Mouse (Mus musculus) activated CD4-positive, CD25-positive, alpha-beta regulatory T cell, adult 4 months (primary cell): Measurements from ENCODE around the gene Dennd5a. TPM values are rescaled to one million over a fixed set of nuclear protein-coding genes. Genes with fewer than 3 reads are reported as not detected.

Experiments used
- ATAC-seq: one replicate; pipeline ENCODE4 v1.8.0; 2017
- polyA plus RNA-seq, 2 experiments: library from polyadenylated mRNA; unstranded; fragments of 100-300 nt; shearing (Covaris generic); gene quantifications; one replicate each; pipeline ENCODE4 v1.2.1; 2017

Dennd5a gene
- polyA plus RNA-seq, 2 experiments from 2014 or later, result 29.7 to 34.8 TPM

- no peak for ATAC-seq
Observed at GRCm38 (mm10) chr7:109879158-109879557, 81.1 kb downstream of the Dennd5a start.

GRCm38 (mm10) chr7:109876085-109876484 lies 84.2 kb downstream of the Dennd5a start:
- no peak for ATAC-seq

- no peak for ATAC-seq
Observed at GRCm38 (mm10) chr7:109875598-109875997, 84.7 kb downstream of the Dennd5a start.

GRCm38 (mm10) chr7:109875033-109875432 lies 85.2 kb downstream of the Dennd5a start:
- no peak for ATAC-seq

GRCm38 (mm10) chr7:109873170-109873569 lies 87.1 kb downstream of the Dennd5a start:
- ATAC-seq, result no peak

- ATAC-seq, result no peak
Observed at GRCm38 (mm10) chr7:109871232-109871631, 89.0 kb downstream of the Dennd5a start.

GRCm38 (mm10) chr7:109868498-109868897 lies 91.8 kb downstream of the Dennd5a start:
- ATAC-seq, result no peak

- no peak for ATAC-seq
Observed at GRCm38 (mm10) chr7:109866643-109867042, 93.6 kb downstream of the Dennd5a start.

GRCm38 (mm10) chr7:109865370-109866229 lies 94.7 kb downstream of the Dennd5a start, which contains the start of gene Scube2:
Gene Scube2, minus strand, starts transcription at chr7:109865679.
- no peak for ATAC-seq

GRCm38 (mm10) chr7:109863561-109863960 lies 96.7 kb downstream of the Dennd5a start:
- ATAC-seq, result no peak

GRCm38 (mm10) chr7:109860162-109860561 lies 100.1 kb downstream of the Dennd5a start:
- no peak for ATAC-seq

- no peak for ATAC-seq
Observed at GRCm38 (mm10) chr7:109859354-109859753, 100.9 kb downstream of the Dennd5a start.

GRCm38 (mm10) chr7:109852752-109853212 lies 107.5 kb downstream of the Dennd5a start:
- ATAC-seq, result no peak

- no peak for ATAC-seq
Observed at GRCm38 (mm10) chr7:109852017-109852416, 108.3 kb downstream of the Dennd5a start.

- no peak for ATAC-seq
Observed at GRCm38 (mm10) chr7:109850531-109850930, 109.7 kb downstream of the Dennd5a start.

GRCm38 (mm10) chr7:109849750-109850434 lies 110.4 kb downstream of the Dennd5a start:
- no peak for ATAC-seq

GRCm38 (mm10) chr7:109848867-109849733 lies 111.2 kb downstream of the Dennd5a start:
- no peak for ATAC-seq

- no peak for ATAC-seq
Observed at GRCm38 (mm10) chr7:109844100-109844499, 116.2 kb downstream of the Dennd5a start.
